Mouse (Mus musculus) thymus, adult 2 months (tissue): ENCODE measurements around the gene Abr. TPM values are rescaled to one million over a fixed set of nuclear protein-coding genes. Genes with fewer than 3 reads are reported as not detected.

Source experiments
- DNase-seq: peaks from one replicate; pipeline ENCODE4 v3.0.0; 2021
- H3K27ac ChIP-seq: fragments of 200-500 bp; 2 replicates; pipeline ENCODE4 v1.5.1; 2012; ENCODE audit warnings: low read length, control low read depth; ENCODE audit not compliant: control insufficient read depth, insufficient read depth
- H3K27me3 ChIP-seq: fragments of 200-500 bp; 2 replicates; pipeline ENCODE4 v1.6.1; 2012; ENCODE audit warnings: mild to moderate bottlenecking, low read length, moderate library complexity, mixed read lengths; ENCODE audit not compliant: control insufficient read depth, insufficient read depth
- H3K36me3 ChIP-seq: fragments of 200-500 bp; 2 replicates; pipeline ENCODE4 v1.6.1; 2012; ENCODE audit warnings: mild to moderate bottlenecking, low read length, moderate library complexity; ENCODE audit not compliant: control insufficient read depth, insufficient read depth
- H3K4me1 ChIP-seq: fragments of 200-500 bp; replicated peaks from 2 replicates; pipeline ENCODE4 v1.6.1; 2012; ENCODE audit warnings: low read length; ENCODE audit not compliant: control insufficient read depth, insufficient read depth
- H3K4me3 ChIP-seq: fragments of 200-500 bp; 2 replicates; pipeline ENCODE4 v1.5.1; 2012; ENCODE audit warnings: mild to moderate bottlenecking, low read length, control low read depth, moderate library complexity; ENCODE audit not compliant: control insufficient read depth, insufficient read depth
- CTCF ChIP-seq: fragments of 200-500 bp; IDR thresholded peaks from 2 replicates; pipeline ENCODE4 v1.5.1; 2012; ENCODE audit warnings: mild to moderate bottlenecking, control low read depth, low read length, moderate library complexity, borderline replicate concordance; ENCODE audit not compliant: control insufficient read depth, poor library complexity, insufficient read depth; ENCODE audit errors: extremely low read depth
- POLR2A ChIP-seq: fragments of 200-500 bp; IDR thresholded peaks from 2 replicates; pipeline ENCODE4 v1.6.1; 2012; ENCODE audit warnings: mild to moderate bottlenecking, low read length, control low read depth, moderate library complexity; ENCODE audit not compliant: control insufficient read depth, poor library complexity, insufficient read depth; ENCODE audit errors: extremely low read depth
- WGBS: fragments of 180-500 bp; shearing (Covaris S2); methylation state at CpG from one replicate; pipeline ENCODE4 v1.1.7; 2018; 5-methylcytosine and 5-hydroxymethylcytosine counted together
- polyA plus RNA-seq: library from polyadenylated mRNA; depleted of rRNA; stranded (reverse); fragments of >200 nt; gene quantifications from 2 replicates; pipeline ENCODE4 v1.2.3, GENCODE M21; 2012

The Abr gene
- polyA plus RNA-seq, 1 experiment = 75.0 TPM

- peaks cover 20% of the 10 kb centered on the region for H3K36me3 ChIP-seq
- no peak for TF ChIP-seq POLR2A
- 0 out of 2 replicates have a peak, but pooled peaks have one; percentile 30 for TF ChIP-seq CTCF
- peak; percentile 54 for DNase-seq
- 71% methylated on average over 12 of the region's 12 CpGs for WGBS
- no peaks in the 10 kb centered on the region for H3K27me3 ChIP-seq
- H3K4me3 ChIP-seq = no peak overlapping the region
- H3K4me1 ChIP-seq = no peaks in the 10 kb centered on the region
- no peak overlapping the region for H3K27ac ChIP-seq
Measured at GRCm38 (mm10) chr11:76410826-76411225, 211.3 kb downstream of the Abr start.

- Histone ChIP-seq H3K27ac (peak within 1 kb of the TSS; percentile 53), H3K4me1 (no peaks in the 10 kb centered on the region), H3K4me3 (peak within 1 kb of the TSS; percentile 93), H3K36me3 (no peaks in the 10 kb centered on the region), H3K27me3 (no peaks in the 10 kb centered on the region)
- TF ChIP-seq CTCF (peak; percentile 88), POLR2A (peak; percentile 58)
- DNase-seq = peak; percentile 99
- WGBS = under 1% methylated on average over 46 of the region's 46 CpGs
Measured at GRCm38 (mm10) chr11:76406702-76407583, 215.2 kb downstream of the Abr start, which contains the start of gene Timm22. Timm22 (plus strand) TSS chr11:76406952.

- no peak for TF ChIP-seq POLR2A
- 74% methylated on average over 5 of the region's 5 CpGs for WGBS
- 0 out of 2 replicates have a peak overlapping the region, but pooled peaks have one; percentile 23 for H3K27ac ChIP-seq
- no peak overlapping the region for H3K4me3 ChIP-seq
- peak; percentile 26 for DNase-seq
- no peaks in the 10 kb centered on the region for H3K36me3 ChIP-seq
- no peaks in the 10 kb centered on the region for H3K4me1 ChIP-seq
- H3K27me3 ChIP-seq = no peaks in the 10 kb centered on the region
Measured at GRCm38 (mm10) chr11:76405626-76406264, 216.4 kb downstream of the Abr start.

- WGBS = 68% methylated on average over 4 of the region's 4 CpGs
- TF ChIP-seq CTCF (no peak), POLR2A (no peak)
- no peaks in the 10 kb centered on the region for H3K36me3 ChIP-seq
- no peak overlapping the region for H3K4me3 ChIP-seq
- no peaks in the 10 kb centered on the region for H3K27me3 ChIP-seq
- H3K27ac ChIP-seq = 0 out of 2 replicates have a peak overlapping the region, but pooled peaks have one; percentile 23
- no peak for DNase-seq
- no peaks in the 10 kb centered on the region for H3K4me1 ChIP-seq
Measured at GRCm38 (mm10) chr11:76405113-76405512, 217.0 kb downstream of the Abr start.

GRCm38 (mm10) chr11:76401398-76401797 is 220.7 kb downstream of the Abr start:
- H3K4me1 ChIP-seq = peaks cover 8% of the 10 kb centered on the region
- no peak for DNase-seq
- no peaks in the 10 kb centered on the region for H3K27me3 ChIP-seq
- no peak overlapping the region for H3K27ac ChIP-seq
- 95% methylated on average over 10 of the region's 10 CpGs for WGBS
- no peak overlapping the region for H3K4me3 ChIP-seq
- H3K36me3 ChIP-seq = no peaks in the 10 kb centered on the region
- TF ChIP-seq POLR2A = no peak
- no peak for TF ChIP-seq CTCF

GRCm38 (mm10) chr11:76399587-76400330 is 222.4 kb downstream of the Abr start:
- peak; percentile 43 for DNase-seq
- WGBS = 7% methylated on average over 11 of the region's 11 CpGs
- no peak for TF ChIP-seq CTCF
- no peak for TF ChIP-seq POLR2A
- Histone ChIP-seq H3K4me3 (no peak overlapping the region), H3K27ac (no peak overlapping the region), H3K36me3 (no peaks in the 10 kb centered on the region), H3K27me3 (no peaks in the 10 kb centered on the region), H3K4me1 (peaks cover 12% of the 10 kb centered on the region)
